Mouse (Mus musculus) heart, embryonic 14.5 days (tissue): Measurements from ENCODE around the gene Susd2. TPM values are rescaled to one million over a fixed set of nuclear protein-coding genes. Genes with fewer than 3 reads are reported as not detected.

Experiments
- ATAC-seq: fragments of 200-750 bp; cut with Nextera tagmentation; 2 replicates; pipeline ENCODE4 v1.8.0; 2017; ENCODE audit warnings: low read depth, moderate TSS enrichment; ENCODE audit not compliant: insufficient number of reproducible peaks, insufficient read depth, low FRiP score
- H3K27ac ChIP-seq, 2 experiments: fragments of 200-500 bp in 1 of 2; fragments of 300-500 bp in 1 of 2; sonication (generic) in 1 of 2; replicated peaks in 1 of 2; 2 replicates each; pipeline ENCODE4 v1.5.1; 2012 to 2014; ENCODE audit warnings: low read depth in 2 of 2, low read length in 2 of 2, control low read depth in 1 of 2, mild to moderate bottlenecking in 1 of 2, mixed read lengths in 1 of 2; ENCODE audit not compliant: control insufficient read depth in 1 of 2, insufficient read depth in 1 of 2
- H3K27me3 ChIP-seq: fragments of 300-500 bp; sonication (generic); 2 replicates; pipeline ENCODE4 v1.6.1; 2014; ENCODE audit warnings: mild to moderate bottlenecking, low read length, control low read depth; ENCODE audit not compliant: control insufficient read depth, insufficient read depth
- H3K36me3 ChIP-seq: fragments of 300-500 bp; sonication (generic); 2 replicates; pipeline ENCODE4 v1.6.1; 2014; ENCODE audit warnings: mild to moderate bottlenecking, control low read depth, low read length, mixed read lengths; ENCODE audit not compliant: control insufficient read depth, insufficient read depth
- H3K4me1 ChIP-seq, 2 experiments: fragments of 200-500 bp in 1 of 2; fragments of 300-500 bp in 1 of 2; sonication (generic) in 1 of 2; 2 replicates each; pipeline ENCODE4 v1.6.1; 2012 to 2014; ENCODE audit warnings: low read length in 2 of 2, control low read depth in 1 of 2, mixed read lengths in 1 of 2; ENCODE audit not compliant: control insufficient read depth in 2 of 2, insufficient read depth in 2 of 2
- H3K4me2 ChIP-seq: fragments of 300-500 bp; sonication (generic); 2 replicates; pipeline ENCODE4 v1.6.1; 2014; ENCODE audit warnings: mild to moderate bottlenecking, low read length
- H3K4me3 ChIP-seq, 2 experiments: fragments of 200-500 bp in 1 of 2; fragments of 300-500 bp in 1 of 2; sonication (generic) in 1 of 2; 2 replicates each; pipeline ENCODE4 v1.5.1; 2012 to 2014; ENCODE audit warnings: low read length in 2 of 2, mild to moderate bottlenecking in 2 of 2, control low read depth in 1 of 2, low read depth in 1 of 2, moderate library complexity in 1 of 2; ENCODE audit not compliant: control insufficient read depth in 1 of 2, insufficient read depth in 1 of 2
- H3K9ac ChIP-seq: fragments of 300-500 bp; sonication (generic); 2 replicates; pipeline ENCODE4 v1.6.1; 2014; ENCODE audit warnings: mild to moderate bottlenecking, low read length
- H3K9me3 ChIP-seq: fragments of 300-500 bp; sonication (generic); 2 replicates; pipeline ENCODE4 v1.6.1; 2016; ENCODE audit warnings: low read length, control low read depth; ENCODE audit not compliant: control insufficient read depth
- WGBS: fragments of 180-500 bp; shearing (Covaris S2); extraction: QIAGEN DNeasy Blood & Tissue Kit; methylation state at CpG from one replicate; pipeline ENCODE4 v1.1.7; 2014; 5-methylcytosine and 5-hydroxymethylcytosine counted together
- polyA plus RNA-seq: library from polyadenylated mRNA; unstranded; fragments of >200 nt; fragmentation: Nextera tagmentation; extraction: Ambion mirVana; gene quantifications from 2 replicates; pipeline ENCODE4 v1.2.1, GENCODE M21; 2014

Gene Susd2
- polyA plus RNA-seq, 1 experiment from 2014 or later = 13.3 TPM

DNA sequence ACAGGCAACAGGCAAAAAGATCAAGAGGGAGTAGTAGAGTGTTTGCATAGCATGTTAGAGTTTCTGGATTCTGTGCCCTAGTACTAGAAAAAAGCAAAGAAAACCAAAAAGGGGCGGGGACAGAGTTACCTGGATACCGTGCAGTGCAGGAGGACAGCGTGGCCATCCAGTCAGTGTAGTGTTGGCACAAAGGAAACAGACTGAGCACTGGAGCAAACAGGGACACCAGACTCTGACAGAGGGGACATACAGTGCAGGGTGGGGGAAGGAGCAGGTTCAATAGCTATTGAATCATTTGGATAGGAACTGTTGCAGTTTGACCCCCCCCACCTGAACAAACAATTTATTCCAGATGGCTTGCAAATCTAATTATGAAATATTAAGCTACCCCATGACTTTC, 16.8 kb downstream of the Susd2 start:
- Histone ChIP-seq H3K36me3 (no peaks in the 10 kb centered on the region), H3K9me3 (0 out of 2 replicates have a peak, but pooled peaks cover 6% of the 10 kb centered on the region), H3K4me2 (no peak overlapping the region), H3K27me3 (no peaks in the 10 kb centered on the region), H3K4me3 (no peak overlapping the region), H3K9ac (no peak overlapping the region), H3K27ac (no peak overlapping the region), H3K4me1 (no peaks in the 10 kb centered on the region)
- no peak for ATAC-seq
- WGBS = 63% methylated on average over 3 of the region's 3 CpGs

DNA sequence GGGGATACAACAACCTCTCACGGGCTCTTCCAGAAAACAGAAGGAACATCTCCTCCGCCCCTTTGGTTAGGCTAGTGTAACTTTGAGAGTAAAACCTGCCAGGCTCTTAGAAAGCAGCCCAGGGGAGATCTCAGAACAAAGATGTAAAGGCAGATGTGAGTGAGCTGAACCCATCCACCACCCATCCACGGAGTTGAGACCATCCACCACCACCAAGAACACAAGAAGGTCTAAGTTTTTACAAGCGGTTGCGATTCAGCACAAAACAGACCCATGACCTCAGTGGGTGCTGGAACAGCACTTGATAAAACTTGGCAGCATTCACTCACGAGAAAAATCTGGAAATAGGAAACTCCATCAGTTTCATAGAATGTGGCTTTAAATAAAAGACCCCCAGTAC, 17.9 kb downstream of the Susd2 start:
- H3K9ac ChIP-seq = no peak overlapping the region
- ATAC-seq = no peak
- no peaks in the 10 kb centered on the region for H3K36me3 ChIP-seq
- no peaks in the 10 kb centered on the region for H3K27me3 ChIP-seq
- H3K4me2 ChIP-seq = no peak overlapping the region
- no peak overlapping the region for H3K4me3 ChIP-seq
- WGBS = 47% methylated on average over 6 of the region's 6 CpGs
- H3K9me3 ChIP-seq = 0 out of 2 replicates have a peak, but pooled peaks cover 8% of the 10 kb centered on the region
- H3K4me1 ChIP-seq = no peaks in the 10 kb centered on the region
- H3K27ac ChIP-seq = no peak overlapping the region

DNA sequence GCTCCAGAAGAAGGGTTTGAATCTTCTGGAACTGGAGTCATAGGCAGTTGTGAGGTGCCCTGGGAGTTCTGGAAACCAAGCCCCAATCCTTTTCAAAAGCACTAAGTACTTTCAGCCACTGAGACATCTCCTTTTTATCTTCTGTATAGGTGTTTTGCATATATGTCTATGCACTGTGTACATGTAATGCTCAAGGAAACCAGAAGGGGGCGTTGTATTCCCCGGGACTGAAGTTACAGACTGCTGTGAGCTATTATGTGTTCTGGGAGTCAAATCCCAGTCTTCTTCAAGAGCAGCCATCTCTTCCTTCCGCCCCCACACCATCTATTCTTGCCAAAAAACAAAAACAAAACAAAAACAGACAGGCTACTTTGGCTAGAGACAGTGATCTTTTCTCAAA, 23.0 kb downstream of the Susd2 start:
- 0 out of 2 replicates have a peak, but pooled peaks cover 3% of the 10 kb centered on the region for H3K9me3 ChIP-seq
- WGBS = 41% methylated on average over 3 of the region's 3 CpGs
- no peak overlapping the region for H3K9ac ChIP-seq
- H3K4me2 ChIP-seq = no peak overlapping the region
- no peak for ATAC-seq
- no peak overlapping the region for H3K27ac ChIP-seq
- no peak overlapping the region for H3K4me3 ChIP-seq
- H3K36me3 ChIP-seq = no peaks in the 10 kb centered on the region
- H3K27me3 ChIP-seq = no peaks in the 10 kb centered on the region
- H3K4me1 ChIP-seq = no peaks in the 10 kb centered on the region

GRCm38 (mm10) chr10:75616044-75616443, 27.8 kb downstream of the Susd2 start:
- no peaks in the 10 kb centered on the region for H3K27me3 ChIP-seq
- H3K9me3 ChIP-seq = no peaks in the 10 kb centered on the region
- no peak overlapping the region for H3K27ac ChIP-seq
- H3K4me3 ChIP-seq = no peak overlapping the region
- H3K9ac ChIP-seq = no peak overlapping the region
- no peak for ATAC-seq
- no peaks in the 10 kb centered on the region for H3K4me1 ChIP-seq
- no peak overlapping the region for H3K4me2 ChIP-seq
- WGBS = 86% methylated on average over 4 of the region's 4 CpGs
- H3K36me3 ChIP-seq = no peaks in the 10 kb centered on the region

DNA sequence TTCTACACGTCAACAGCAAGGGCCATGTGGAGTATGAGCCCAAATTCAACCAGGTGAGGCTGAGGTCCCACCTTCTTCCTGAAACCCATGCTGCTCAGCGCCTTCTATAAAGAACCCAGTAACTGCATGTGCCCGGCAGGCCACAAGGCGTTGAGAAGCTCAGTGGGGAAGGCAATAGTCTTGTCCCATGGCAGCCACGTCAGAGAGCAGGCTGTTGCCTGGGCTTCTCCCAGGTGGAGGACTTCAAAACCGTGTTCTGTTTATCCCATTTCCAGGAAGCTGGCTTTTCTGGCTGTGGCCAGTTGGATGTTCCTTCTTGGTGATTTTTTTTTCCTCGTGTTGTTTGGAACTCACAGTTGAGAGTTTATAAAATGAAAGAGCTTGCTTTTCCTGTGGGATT, 33.3 kb downstream of the Susd2 start:
- no peak for ATAC-seq
- Histone ChIP-seq H3K27ac (no peak overlapping the region), H3K36me3 (no peaks in the 10 kb centered on the region), H3K4me2 (no peak overlapping the region), H3K9ac (no peak overlapping the region), H3K4me3 (no peak overlapping the region), H3K9me3 (no peaks in the 10 kb centered on the region), H3K27me3 (no peaks in the 10 kb centered on the region), H3K4me1 (no peaks in the 10 kb centered on the region)
- WGBS = 48% methylated on average over 7 of the region's 7 CpGs

DNA sequence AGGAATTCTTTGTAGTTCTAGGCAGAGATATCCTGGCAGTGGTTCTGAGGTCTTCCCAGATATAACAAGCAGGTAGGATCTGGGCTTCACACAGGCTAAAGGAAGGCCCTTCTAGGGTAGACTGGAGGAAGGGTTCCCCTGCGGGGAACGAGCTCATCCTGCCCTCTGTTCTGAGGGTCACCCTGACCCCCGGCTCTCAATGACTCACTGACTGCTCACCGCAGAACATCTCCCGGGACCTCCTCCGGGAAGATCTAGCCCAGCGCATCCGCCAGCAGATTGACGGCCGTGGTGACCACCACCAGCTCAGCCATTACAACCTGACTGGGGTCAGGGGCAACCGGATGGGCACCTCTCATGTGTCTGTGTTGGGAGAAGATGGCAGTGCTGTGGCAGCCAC, 34.8 kb downstream of the Susd2 start:
- 75% methylated on average over 11 of the region's 11 CpGs for WGBS
- Histone ChIP-seq H3K4me3 (no peak overlapping the region), H3K27ac (no peak overlapping the region), H3K9ac (no peak overlapping the region), H3K27me3 (no peaks in the 10 kb centered on the region), H3K9me3 (no peaks in the 10 kb centered on the region), H3K4me2 (no peak overlapping the region), H3K36me3 (no peaks in the 10 kb centered on the region), H3K4me1 (no peaks in the 10 kb centered on the region; a peak in 1 of 4 replicates)
- ATAC-seq = no peak

DNA sequence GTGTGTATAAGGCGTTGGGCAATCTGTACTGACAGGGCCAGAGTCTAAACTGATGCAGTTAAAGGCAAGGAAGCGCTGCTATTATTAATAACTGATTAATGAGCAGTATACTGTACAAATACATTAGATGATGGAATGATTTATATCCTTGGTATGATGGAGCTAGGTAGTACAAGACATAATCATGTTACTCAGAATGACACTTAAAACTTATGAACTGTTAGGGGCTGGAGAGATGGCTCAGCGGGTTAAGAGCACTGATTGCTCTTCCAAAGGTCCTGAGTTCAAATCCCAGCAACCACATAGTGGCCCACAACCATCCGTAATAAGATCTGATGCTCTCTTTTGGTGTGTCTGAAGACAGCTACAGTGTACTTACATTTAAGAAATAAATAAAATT, 36.6 kb downstream of the Susd2 start:
- no peak overlapping the region for H3K4me3 ChIP-seq
- ATAC-seq = no peak

DNA sequence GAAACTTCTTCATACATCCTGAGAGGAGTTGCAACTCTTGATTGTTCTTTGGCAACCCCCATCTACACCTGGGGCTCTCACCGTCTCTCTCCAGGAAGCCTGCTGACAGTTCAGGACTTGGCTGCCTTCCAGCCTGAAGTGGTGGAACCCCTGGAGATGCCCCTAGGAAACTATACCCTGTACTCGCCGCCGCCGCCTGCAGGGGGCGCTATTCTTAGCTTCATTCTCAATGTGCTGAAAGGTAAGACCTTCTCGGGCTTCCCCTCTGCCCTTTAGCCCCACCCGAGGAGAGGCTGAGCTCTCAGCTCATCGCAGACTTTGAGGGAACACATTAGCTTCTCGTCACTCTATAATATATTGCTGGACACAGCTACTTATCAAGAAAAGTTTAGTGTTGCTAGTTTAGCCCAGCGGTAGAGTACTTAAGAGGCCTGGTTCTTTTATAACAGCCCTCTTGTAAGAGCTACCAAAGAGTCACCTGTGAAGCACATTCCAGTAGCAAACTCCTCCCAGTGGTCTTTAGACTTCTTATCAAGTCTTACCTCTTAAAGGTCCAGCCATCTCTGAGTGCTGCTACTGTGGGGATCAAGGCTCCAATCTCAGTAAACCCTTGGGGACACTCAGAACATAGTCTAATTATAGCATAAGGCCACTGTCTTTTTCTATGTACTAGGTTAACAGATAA, 38.5 kb downstream of the Susd2 start:
- H3K36me3 ChIP-seq = no peaks in the 10 kb centered on the region
- no peak overlapping the region for H3K4me2 ChIP-seq
- H3K9me3 ChIP-seq = no peaks in the 10 kb centered on the region
- H3K27me3 ChIP-seq = no peaks in the 10 kb centered on the region
- WGBS = 25% methylated on average over 11 of the region's 11 CpGs
- no peak overlapping the region for H3K4me3 ChIP-seq
- H3K4me1 ChIP-seq = no peaks in the 10 kb centered on the region; a peak in 1 of 4 replicates
- H3K9ac ChIP-seq = no peak overlapping the region
- no peak overlapping the region for H3K27ac ChIP-seq
- no peak for ATAC-seq

More for the DNA sequence above, 36.6 kb downstream of the Susd2 start:
- Histone ChIP-seq H3K36me3 (no peaks in the 10 kb centered on the region), H3K4me2 (no peak overlapping the region), H3K27ac (no peak overlapping the region), H3K9ac (no peak overlapping the region), H3K4me1 (no peaks in the 10 kb centered on the region; a peak in 1 of 4 replicates), H3K9me3 (no peaks in the 10 kb centered on the region), H3K27me3 (no peaks in the 10 kb centered on the region)
- WGBS = 85% methylated on average over 4 of the region's 4 CpGs
